Mouse (Mus musculus) hematopoietic stem cell, adult 5-6 weeks (primary cell): ENCODE measurements around the gene Fblim1. TPM values are rescaled to one million over a fixed set of nuclear protein-coding genes. Genes with fewer than 3 reads are reported as not detected.

Experiments used
- ATAC-seq, 2 experiments: fragments of 125-278 bp in 1 of 2; replicated peaks in 1 of 2; 2 replicates each; pipeline ENCODE4 v1.8.0; 2016 to 2017; ENCODE audit warnings: inconsistent platforms in 2 of 2, mild to moderate bottlenecking in 2 of 2, moderate number of reproducible peaks in 2 of 2, low read depth in 1 of 2, moderate TSS enrichment in 1 of 2; ENCODE audit not compliant: low FRiP score in 2 of 2, poor library complexity in 2 of 2, severe bottlenecking in 2 of 2, insufficient read depth in 1 of 2, low TSS enrichment in 1 of 2
- total RNA-seq: library from RNA; stranded (forward); fragments of 172-1452, 232-1000 nt; gene quantifications from 2 replicates; pipeline ENCODE4 v1.2.3, GENCODE M21; 2017

Fblim1 gene
- total RNA-seq, 1 experiment from 2014 or later = 0.35 TPM

GRCm38 (mm10) chr4:141630021-141630420 is 24.1 kb upstream of the Fblim1 start:
- ATAC-seq = no peak

- ATAC-seq = no peak
Measured at GRCm38 (mm10) chr4:141628661-141629060, 22.8 kb upstream of the Fblim1 start.

- no peak for ATAC-seq
Measured at GRCm38 (mm10) chr4:141627502-141627901, 21.6 kb upstream of the Fblim1 start.

- ATAC-seq = no peak
Measured at GRCm38 (mm10) chr4:141625774-141626550, 20.1 kb upstream of the Fblim1 start.

GRCm38 (mm10) chr4:141624983-141625773 is 19.3 kb upstream of the Fblim1 start:
- ATAC-seq = peak; percentile 61 to 68; a peak in 3 of 4 replicates

- ATAC-seq = no peak
Measured at GRCm38 (mm10) chr4:141624134-141624533, 18.2 kb upstream of the Fblim1 start.

GRCm38 (mm10) chr4:141623666-141624065 is 17.8 kb upstream of the Fblim1 start, which contains the start of gene Slc25a34:
TSS of gene Slc25a34 (minus strand) at chr4:141623821.
- ATAC-seq = no peak

- ATAC-seq = no peak
Measured at GRCm38 (mm10) chr4:141623037-141623436, 17.1 kb upstream of the Fblim1 start.

GRCm38 (mm10) chr4:141622580-141622979 is 16.7 kb upstream of the Fblim1 start:
- ATAC-seq = no peak

- ATAC-seq = no peak
Measured at GRCm38 (mm10) chr4:141622091-141622490, 16.2 kb upstream of the Fblim1 start.

- no peak for ATAC-seq
Measured at GRCm38 (mm10) chr4:141621297-141621696, 15.4 kb upstream of the Fblim1 start.

- no peak for ATAC-seq
Measured at GRCm38 (mm10) chr4:141619299-141619883, 13.5 kb upstream of the Fblim1 start.

GRCm38 (mm10) chr4:141618565-141619243 is 12.8 kb upstream of the Fblim1 start, which contains the start of gene Tmem82:
TSS of gene Tmem82 (minus strand) at chr4:141618633.
- ATAC-seq = peak; percentile 66 to 76

GRCm38 (mm10) chr4:141617863-141618564 is 12.1 kb upstream of the Fblim1 start:
- no peak for ATAC-seq

- peak; percentile 74 to 78 for ATAC-seq
Measured at GRCm38 (mm10) chr4:141617299-141617698, 11.4 kb upstream of the Fblim1 start.

- no peak for ATAC-seq
Measured at GRCm38 (mm10) chr4:141616811-141617210, 10.9 kb upstream of the Fblim1 start.

- no peak for ATAC-seq
Measured at GRCm38 (mm10) chr4:141614946-141615345, 9.1 kb upstream of the Fblim1 start.
